Mouse (Mus musculus): ENCODE measurements around the gene Nxph3.
A peak's percentile ranks its signal among the peaks of the same experiment; 100 is the strongest.
"Not testable (repeated sequence)": the region's sequence is repeated elsewhere in the genome, so short reads cannot be mapped to it uniquely, and the experiment has no call there.

Nxph3 gene

DNA sequence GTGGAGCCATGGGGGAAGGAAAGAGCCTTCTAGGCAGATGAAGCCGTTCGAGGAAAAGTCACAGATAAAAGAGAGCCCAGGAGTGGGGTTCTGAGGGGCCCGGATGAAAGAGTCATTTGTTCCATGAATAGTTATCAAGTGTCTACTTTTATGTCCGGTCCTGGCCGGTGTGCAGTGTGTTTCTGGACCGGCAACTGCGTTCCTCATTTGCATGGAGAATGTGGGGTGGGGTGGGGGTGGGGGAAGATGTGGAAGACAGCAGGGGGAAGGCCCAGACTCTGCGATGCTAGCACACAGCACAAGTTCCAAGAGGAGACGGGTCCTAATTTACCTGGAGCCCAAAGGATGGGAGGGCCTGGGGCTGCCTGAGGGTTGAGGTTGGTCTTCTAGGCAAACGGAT, 4.9 kb upstream of the Nxph3 start:
- DNase-seq (ENCODE audit: low spot score) = no peak

DNA sequence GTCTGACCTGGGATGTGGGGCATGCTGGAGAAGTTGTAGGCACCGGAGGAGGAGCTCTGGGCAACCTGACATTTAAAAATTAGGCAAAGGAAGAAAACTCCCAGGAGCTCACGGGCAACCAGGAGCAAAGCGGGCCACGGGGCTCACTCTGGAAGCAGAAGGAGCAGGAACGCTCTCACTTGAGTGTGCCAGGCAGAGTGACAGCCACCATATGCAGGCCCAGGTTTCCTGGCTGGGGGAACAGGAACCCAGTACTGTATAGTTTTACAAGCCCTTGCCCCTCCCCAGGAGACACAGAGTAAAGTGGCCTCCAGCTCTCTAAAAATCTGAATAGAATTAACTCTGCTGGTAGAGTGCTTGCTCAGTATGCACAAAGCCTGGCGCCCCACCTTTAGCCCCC, 2.8 kb upstream of the Nxph3 start:
- no peak for DNase-seq (ENCODE audit: low spot score)

DNA sequence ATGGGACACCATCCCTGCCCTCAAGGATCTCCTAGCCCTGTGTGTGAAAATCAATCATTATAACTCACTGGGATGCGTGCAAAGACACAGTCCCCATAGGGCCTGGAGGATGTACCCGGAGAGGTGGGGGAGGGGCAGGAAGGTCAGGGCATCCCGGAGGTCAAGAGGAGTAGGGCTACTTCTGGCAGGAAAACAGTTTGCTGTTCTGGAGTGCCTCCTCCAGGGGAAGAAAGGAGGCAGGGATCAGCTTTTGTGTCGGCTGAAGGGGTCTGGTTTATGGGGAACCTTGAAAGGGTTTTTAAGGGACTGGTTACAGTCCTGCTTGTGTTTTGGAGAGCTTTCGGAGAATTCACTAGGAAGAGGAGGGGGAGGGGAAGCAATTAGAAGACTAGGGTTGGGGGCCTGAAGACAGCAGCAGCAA, 2.1 kb upstream of the Nxph3 start:
- DNase-seq (ENCODE audit: low spot score) = no peak

DNA sequence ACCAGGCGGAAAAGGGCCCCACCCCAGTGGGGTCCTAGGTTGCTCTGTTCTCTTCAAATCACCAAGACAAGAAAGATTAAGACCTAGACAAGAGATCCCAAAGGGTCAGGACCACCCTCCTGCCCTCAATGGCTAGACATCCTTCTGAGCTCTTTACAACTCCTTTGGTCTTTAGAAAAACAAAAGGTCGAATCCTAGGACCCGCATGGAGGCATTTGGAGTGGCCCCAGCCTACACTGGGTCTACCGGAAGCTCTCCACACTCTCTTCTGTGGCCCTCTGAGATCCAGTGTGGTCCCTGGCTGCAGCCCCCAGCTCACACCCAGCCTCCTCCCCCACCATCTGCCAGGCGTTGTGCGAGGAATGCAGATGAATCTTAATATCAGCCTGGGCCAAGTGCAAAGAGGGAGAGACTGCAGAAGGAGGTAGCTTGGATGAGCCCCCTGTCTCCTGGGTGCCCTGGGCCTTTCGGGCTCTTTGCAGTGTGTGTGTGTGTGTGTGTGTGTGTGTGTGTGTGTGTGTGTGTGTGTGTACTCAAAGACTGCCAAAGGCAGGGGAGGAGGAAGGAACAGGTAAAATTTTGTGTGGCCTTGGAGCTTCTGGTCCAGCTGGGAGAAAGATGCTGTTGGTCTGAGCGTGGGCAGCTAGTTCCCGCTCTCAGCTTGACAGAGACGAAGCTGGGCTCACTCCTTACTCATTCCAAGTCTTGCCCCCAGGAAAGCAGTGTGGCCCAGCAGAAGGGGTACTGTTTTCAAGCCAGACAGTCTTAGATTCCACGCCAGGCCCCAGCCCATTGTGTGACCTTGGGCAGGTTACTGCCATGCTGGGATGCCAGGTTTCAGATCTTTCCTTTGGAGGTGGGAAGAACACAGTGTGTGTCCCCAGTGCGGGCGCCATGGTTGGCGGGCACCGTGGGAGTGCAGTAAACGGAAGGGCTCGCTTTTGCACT, 1.3 kb upstream of the Nxph3 start:
- DNase-seq (ENCODE audit: low spot score) = no peak

DNA sequence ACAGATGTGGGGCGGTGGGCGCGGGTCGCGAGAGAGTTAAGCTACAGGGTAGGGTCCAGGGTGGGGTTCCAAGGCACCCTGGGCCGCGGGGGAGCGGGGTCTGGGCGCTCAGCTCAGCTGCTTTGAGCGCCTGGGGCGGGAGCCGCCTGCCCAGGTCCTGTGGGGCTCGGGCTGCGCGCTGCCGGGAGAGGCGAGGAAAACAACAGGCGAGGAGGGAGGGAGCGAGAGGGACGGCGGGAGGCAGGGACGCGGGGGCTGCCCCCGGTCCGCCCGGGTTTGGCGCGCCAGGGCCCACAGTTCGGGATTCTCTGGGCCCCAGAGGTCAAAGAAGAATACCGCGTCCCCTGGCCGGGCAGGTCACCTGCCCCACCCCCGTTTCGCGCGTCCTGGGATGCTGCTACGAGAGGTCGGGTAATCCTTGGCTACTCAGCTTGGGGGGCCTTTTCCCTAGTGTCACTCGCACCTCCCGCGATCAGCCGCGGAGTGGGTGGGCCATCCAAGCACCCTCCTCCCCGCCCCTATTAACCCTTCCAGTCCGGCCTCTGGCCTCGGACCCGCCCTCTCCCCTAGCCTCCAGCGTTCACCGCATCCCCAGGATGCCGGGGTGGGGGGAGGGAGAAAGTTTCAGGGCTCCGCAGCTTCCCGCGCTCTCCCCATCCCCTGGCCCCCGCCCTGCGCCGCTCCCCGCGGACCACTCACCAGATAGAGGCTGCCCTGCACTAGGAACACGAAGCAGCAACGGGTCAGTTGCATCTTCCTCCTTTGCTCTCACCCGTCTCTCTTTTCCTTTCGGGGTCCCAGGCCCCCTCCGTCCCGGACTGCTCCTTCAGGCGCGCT, 691 bp downstream of the Nxph3 start:
- no peak for DNase-seq (ENCODE audit: low spot score)

DNA sequence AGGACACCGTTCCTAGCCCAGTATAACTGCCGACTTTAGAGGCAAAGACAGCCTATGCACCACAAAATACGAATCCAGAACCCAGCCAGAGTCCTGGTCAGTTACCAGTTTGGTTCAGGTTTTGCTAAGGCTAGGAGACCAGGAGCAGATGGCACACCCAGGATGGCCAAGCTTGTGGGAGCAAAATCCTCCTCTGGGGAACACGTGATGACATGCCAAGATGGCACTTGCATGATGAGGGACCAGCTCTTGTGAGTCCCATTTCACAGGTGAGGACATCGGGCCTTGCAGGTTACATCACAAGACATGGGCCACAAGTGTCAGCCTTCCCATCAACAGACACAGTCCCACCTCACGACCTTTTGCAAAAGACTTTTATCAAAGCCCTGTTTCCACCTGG, 2.0 kb downstream of the Nxph3 start:
- no peak for DNase-seq (ENCODE audit: low spot score)

DNA sequence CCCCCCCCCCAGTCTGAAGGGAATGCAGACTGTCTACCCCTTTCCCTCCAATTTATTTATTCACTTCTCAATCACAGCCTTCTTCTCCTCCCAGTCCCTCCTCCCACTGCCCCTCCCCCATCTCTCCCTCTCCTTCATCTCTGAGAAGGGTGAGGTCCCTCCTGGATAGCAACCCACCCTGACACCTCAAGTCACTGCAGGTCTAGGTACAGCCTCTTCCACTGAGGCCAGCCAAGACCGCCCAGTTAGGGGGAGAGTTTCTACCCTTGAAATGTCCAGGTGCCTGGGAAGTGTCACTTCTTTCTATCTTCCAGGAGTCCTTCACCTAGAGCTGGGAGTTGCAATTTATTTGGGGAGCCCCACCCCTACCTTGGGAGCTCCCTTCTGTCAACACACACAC, 2.5 kb downstream of the Nxph3 start:
- DNase-seq (ENCODE audit: low spot score) = no peak

DNA sequence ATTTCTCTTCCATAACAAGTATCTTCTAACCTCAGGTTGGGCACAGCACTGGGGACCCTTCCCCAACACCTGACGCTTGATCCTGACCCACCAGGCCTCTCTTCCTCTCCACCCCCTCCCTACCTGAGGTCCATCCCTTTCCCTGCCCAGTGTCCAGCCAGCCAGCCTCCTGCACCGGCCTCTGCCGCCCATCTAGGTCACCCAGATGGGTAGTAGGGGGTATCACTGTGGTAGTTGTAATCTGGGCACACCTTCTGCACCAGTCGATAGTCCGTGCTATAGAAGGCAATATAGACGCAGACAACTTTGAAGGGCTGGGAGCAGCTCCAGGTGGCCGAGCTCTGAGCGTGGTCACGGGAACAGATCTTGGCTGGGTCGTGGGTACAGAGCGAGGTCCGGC, 3.7 kb downstream of the Nxph3 start:
- no peak for DNase-seq (ENCODE audit: low spot score)

DNA sequence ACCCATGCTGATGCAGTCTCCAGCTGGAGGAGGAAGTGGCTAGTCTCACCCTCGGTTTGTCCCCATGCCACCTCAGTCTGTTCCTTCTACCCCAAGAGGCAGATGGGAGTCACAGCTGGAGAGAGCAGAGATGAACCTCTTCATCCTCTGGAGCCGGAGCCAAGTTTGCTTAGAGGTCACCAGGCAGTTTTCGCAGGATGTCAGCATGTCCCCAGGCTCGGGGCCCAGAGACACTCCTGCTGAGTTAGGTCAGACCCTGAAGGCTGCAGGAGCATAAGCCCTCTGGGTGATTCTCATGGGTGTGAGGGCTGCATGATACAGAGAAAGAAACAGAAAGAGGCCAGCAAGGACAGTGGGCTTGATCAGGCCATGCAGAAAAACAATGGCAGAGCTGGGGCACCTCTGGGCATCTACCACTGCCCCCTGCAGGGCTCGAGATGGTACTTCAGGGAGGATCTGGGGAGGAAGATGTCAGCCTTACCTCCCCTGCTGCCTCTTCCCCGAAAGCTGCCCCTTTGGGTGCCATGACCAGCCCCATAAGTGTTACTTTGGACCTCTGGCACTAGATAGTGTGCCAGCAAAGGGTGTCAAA, 5.1 kb downstream of the Nxph3 start:
- peak; percentile 31 for DNase-seq (ENCODE audit: low spot score)

DNA sequence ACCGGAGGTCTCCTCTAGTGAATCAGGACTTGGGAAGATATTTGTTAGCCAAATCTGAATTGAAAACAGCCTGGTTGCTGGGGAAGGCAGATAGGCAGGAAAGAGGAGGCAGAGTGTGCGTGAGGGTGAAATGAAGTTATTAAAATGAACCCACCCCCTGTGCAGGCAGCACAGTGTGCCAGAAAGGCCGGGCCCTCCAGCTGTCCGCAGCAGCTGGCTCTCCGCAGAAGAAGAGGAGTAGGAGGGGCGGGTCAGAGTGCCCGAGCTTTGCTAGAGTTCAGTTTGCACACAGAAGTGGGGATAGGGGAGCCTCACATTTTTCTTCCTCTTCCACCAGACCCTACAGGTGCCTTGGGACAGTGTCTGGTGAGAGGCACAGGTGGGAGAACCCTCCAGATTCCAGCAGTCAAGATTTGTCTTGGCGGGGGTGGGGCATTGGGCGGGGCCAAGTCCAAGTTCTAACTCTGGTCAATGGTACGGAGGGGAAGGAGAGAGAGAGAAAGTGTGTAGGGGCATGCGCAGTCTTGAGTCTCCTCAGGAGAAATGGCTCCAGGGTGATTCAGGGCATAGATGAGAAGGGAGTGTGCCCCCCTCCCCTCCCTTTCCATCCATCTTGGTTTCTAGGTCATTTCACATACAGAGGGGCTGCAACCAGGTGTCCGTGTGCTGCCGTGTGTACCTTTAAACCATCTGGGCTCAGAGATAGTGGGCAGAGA, 6.0 kb downstream of the Nxph3 start:
- DNase-seq (ENCODE audit: low spot score) = no peak

DNA sequence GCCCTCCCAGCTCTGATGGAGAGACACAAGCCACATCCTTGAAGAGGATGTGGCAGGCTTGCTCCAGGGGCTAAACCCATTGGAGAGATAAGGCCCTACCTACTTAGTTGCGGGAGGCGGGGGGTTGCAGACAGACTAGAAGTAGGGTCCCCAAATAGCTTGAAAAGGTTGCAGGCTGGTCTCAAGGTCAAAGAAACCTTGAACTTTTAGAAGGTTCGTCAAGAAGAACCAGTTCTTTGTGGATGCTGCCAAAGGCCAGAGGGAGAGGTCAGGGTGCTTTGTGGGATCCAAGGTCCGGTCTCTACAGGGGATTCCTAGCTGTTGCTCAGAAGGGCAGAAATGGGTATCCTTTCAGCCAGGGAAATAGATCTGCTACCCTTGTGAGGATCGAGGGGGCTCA, 6.6 kb downstream of the Nxph3 start:
- no peak for DNase-seq (ENCODE audit: low spot score)

DNA sequence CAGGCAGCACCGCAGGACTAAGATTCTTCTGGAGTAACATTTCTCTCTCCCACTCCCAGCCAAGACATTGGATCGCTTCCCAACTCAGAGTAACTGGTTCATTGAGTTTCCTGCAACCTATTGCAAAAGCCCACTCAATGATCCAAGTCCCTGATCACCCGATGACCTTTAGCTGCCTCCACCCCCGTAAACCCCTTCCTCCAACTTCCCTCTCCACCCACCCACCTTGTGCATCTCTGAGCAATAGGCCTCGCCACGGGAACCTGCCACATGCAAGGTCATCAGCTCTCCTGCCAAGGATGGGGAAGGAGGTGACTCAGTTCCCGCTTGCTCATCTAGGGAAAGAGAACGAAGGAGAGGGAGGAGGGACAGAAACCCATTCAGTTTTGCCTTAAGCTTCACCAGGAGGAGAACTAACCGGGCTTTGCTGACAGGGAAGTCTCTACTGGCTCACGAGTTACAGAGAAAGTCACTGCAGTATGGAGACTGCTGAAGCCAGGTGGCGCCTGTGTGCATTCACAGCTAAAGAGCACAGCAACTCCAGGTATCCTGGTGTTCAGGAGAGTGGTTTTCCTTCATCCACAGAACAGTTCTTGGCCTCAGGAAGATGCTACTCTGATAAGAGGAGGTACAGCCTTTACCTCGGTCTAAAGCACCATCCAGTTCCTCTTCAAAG, 7.2 kb downstream of the Nxph3 start:
- DNase-seq (ENCODE audit: low spot score) = peak; percentile 25

DNA sequence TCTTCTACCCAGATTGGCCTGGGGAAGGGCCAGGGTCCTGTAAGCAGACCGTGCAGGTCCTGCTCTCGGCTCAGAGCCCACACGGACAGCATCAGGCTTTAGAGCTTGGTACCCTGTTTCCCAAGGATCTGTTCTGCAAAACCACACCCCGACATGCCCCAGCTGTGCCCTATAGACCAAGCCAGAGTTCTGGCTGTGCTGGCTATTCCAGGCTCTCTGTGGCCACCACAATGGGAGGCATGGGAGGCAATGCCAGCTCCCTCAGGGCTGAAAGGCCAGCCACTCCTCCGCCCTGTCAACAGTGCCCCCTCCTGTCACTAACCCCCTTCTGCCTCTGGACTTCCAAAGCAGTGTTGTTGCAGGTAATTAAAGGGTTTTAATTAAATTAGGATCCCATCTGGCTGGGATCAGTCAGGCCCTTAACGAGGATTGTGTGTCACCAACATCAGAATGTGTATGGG, 10.1 kb downstream of the Nxph3 start:
- DNase-seq (ENCODE audit: low spot score) = no peak

DNA sequence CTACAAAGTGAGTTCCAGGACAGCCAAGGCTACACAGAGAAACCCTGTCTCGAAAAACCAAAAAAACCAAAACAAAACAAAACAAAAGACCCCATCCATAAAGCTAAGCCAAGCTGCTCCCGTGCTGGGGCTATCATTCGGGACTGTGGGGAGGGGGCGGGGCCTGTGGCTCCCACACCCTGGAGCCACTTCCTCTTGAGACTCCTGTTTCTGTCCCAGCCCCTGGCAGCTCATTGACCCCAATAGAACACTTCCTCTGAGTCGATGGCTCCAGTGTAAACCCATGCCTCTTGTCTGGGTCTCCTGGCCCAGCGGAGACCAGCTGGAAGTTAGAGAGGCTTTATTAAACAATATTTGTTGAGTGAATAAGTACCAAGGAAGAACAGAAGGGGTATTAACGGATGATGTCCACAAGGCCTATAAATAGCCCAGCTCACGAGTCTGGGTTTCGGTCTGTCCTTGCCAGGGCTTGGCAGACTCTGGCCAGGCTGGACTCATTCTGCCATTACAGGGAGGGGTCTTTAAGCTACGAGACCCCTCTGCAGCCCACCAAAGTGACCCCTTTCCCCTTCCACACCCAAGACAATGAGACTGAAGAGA, 10.7 kb downstream of the Nxph3 start:
- DNase-seq (ENCODE audit: low spot score) = no peak

DNA sequence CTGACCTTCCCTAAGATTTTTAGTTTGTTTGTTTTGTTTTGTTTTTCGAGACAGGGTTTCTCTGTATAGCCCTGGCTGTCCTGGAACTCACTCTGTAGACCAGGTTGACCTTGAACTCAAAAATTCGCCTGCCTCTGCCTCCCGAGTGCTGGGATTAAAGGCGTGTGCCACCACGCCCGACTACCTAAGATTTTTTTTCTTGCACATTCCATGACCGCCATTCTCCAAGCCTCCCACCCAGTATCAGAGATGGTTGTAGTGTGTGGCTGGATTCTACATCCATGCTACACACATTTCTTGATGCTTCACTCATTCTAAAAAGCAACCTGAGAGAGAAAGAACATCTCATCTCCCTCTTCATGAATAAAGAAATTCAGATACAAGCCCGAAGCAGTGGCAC, 12.5 kb downstream of the Nxph3 start:
- DNase-seq (ENCODE audit: low spot score) = not testable (repeated sequence)

DNA sequence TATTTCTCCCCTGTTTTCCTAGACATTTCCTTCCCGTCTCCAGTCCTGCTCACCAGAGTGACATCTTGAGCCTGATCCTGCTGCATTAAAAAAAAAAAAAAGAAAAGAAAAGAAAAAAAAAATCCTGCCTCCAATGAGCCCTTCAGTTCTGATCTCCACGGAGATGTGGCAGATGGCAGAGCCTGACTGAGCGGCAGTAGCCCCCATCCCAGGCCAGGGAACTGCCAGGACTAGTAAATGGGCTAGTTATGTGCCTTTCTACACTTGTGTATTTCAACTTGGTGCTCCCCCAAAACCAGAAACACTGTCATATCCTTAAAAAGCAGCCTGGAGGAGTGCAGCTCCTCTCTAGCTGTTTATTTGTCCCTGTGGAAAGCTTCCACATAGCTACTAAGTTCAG, 13.5 kb downstream of the Nxph3 start:
- DNase-seq (ENCODE audit: low spot score) = no peak

DNA sequence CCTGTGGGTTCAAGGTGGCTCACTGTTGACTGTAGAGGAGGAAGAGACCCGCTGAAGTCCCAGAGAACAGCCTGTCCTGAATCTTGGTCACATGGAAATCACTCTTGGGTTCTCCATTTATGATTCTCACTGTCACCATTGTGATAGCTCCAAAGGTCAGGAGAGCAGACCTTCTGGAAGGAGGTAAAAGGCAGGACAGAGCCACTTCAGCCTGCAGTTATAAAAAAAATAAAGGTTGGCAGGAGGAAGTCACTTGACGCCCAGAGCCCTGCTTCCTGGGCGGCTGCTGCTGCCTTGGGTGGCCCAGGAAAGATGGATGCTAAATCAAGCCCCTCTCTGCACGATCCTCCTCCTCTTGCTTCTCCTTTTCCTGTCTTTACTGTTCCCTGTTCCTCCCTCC, 14.0 kb downstream of the Nxph3 start:
- no peak for DNase-seq (ENCODE audit: low spot score)

DNA sequence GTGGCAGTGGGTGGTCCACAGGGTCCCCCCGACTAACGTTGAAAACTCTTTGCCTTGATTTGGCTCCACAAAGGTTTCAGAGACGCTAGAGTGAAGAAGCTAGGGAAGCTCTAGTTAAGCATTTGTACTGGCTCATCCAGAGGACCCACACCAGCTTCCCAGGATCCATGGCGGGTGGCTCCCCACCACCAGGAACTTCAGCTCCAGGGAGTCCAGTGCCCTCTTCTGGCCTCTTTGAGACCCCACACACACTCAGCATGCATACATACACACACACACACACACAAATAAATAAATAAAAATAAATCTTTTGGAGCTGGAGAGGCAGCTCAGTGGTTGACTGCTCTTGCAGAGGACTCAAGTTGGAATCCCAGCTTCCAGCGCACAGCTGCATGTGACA, 16.4 kb downstream of the Nxph3 start:
- no peak for DNase-seq (ENCODE audit: low spot score)

DNA sequence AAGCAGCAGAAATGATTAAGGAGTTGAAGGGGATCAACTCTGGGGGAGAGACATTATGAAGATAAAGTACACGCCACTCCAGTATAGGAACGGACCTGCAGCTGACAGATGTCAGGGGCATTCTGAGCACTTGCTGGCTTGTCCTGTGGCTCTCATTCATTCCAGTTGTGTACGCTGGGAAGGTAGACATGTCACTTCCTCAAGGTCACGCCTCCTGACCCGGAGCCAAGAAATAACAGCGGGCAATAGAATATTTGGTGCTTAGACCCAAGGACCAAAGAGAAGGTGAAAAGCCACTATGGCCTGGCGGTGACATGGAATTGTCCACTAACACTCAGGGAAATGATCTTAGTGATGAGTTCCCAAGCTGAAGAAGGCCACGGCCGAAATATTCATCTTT, 18.5 kb downstream of the Nxph3 start:
- DNase-seq (ENCODE audit: low spot score) = no peak

DNA sequence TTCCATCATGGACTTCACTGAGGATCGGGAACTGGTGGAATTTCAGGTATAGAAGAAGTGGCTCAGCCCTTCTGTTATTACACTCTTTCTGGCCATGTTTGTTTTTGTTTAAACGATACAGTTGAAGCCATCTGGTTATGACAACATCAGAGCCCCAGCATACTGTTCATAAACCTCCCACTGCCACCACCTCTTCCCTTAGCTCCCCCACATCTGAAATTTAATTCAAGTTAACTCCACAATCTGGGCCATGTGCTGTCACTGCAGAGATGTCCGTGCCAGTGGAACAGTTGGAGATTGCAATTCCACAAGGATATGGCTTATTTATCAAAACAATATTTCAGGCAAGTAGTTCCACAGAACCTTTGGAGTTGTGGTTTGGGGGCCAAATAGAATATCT, 20.0 kb downstream of the Nxph3 start:
- DNase-seq (ENCODE audit: low spot score) = no peak

DNA sequence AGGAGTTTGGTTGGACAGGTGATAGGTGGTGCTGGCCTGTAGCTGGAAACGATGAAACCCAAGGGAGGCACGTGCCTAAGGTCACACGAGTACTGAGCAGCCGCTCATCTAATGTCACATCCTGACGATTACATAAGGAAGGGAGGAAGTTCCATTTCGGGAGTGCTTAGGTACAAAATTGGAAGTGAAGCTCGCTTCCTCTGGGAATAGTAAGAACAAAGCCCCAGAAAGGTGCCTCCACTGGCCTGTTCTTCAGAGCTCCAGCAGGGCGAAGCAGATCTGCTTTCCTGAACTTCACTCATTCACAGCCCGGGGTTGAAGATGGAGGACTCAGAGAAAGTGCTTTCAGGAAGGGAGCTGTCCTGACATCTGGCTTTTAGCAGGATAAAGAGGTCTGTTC, 20.4 kb downstream of the Nxph3 start:
- no peak for DNase-seq (ENCODE audit: low spot score)
